Mouse (Mus musculus): Measurements from ENCODE around the gene Etv6. TPM values are rescaled to one million over a fixed set of nuclear protein-coding genes. Genes with fewer than 3 reads are reported as not detected.

The Etv6 gene
- polyA plus RNA-seq, 1 experiment: not detected

- H3K4me3 ChIP-seq (ENCODE audit: insufficient read depth, low read depth, low read length): no peak overlapping the region
- TF ChIP-seq POLR2A (IDR thresholded peaks at IDR 0.05; ENCODE audit: insufficient read depth, low read depth, low read length) (no peak), CTCF (IDR thresholded peaks at IDR 0.05; ENCODE audit: insufficient read depth, low read depth, low read length) (no peak)
- 80% methylated on average over 6 of the region's 6 CpGs for WGBS
- peaks cover 21% of the 10 kb centered on the region for H3K4me1 ChIP-seq (ENCODE audit: control insufficient read depth, insufficient read depth, low read length)
- H3K27ac ChIP-seq (ENCODE audit: insufficient read depth, low read depth, low read length): no peak overlapping the region
Measured at GRCm38 (mm10) chr6:134048965-134049364, 13.5 kb downstream of the Etv6 start.

DNA sequence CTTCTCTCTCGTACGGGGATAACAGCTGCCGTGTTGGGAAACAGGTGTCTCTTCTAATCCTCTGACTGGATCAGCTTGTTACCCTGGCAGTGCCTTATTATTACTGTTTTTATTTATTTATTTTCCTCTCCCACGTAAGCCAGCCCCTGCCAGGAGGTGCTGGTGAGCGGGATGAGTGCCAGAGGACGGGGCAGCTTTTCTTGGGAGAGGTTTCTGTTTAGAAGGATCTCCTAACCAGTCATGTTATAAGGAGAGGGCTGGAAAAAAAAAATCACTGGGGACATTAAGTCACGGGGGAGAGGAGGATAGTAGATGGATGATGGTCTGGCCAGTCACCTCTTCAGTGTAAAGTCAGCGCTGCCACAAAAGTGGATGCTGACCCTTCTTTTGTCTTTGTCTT, 15.0 kb downstream of the Etv6 start:
- H3K27ac ChIP-seq (ENCODE audit: insufficient read depth, low read depth, low read length): no peak overlapping the region
- H3K4me1 ChIP-seq (ENCODE audit: control insufficient read depth, insufficient read depth, low read length): peaks cover 16% of the 10 kb centered on the region; the same call in 1 of the 2 replicates
- no peak overlapping the region for H3K4me3 ChIP-seq (ENCODE audit: insufficient read depth, low read depth, low read length)
- no peak for TF ChIP-seq POLR2A (IDR thresholded peaks at IDR 0.05; ENCODE audit: insufficient read depth, low read depth, low read length)
- no peak for TF ChIP-seq CTCF (IDR thresholded peaks at IDR 0.05; ENCODE audit: insufficient read depth, low read depth, low read length)
- WGBS: 61% methylated on average over 8 of the region's 8 CpGs

DNA sequence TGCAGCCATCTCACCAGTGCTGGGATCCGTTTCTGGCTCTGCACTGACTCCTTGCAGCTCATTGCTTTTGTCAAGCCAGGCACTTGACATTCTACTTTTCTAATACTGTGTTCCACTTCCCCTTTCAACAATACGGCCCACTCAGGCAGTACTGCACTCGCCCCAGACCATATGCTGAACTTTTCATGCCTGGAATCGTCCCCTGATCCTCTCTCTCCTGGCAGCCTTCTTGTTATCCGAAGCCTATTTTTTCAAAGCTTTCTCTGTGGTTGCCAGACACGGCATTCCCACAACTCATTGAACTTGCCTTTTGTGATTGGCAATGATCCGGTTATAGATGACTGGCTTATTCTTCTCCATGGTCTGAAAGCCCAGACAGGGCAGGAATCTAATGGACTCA, 16.4 kb downstream of the Etv6 start:
- TF ChIP-seq POLR2A (IDR thresholded peaks at IDR 0.05; ENCODE audit: insufficient read depth, low read depth, low read length) (no peak), CTCF (IDR thresholded peaks at IDR 0.05; ENCODE audit: insufficient read depth, low read depth, low read length) (no peak)
- H3K27ac ChIP-seq (ENCODE audit: insufficient read depth, low read depth, low read length): no peak overlapping the region
- WGBS: 65% methylated on average over 7 of the region's 7 CpGs
- peaks cover 16% of the 10 kb centered on the region; the same call in 1 of the 2 replicates for H3K4me1 ChIP-seq (ENCODE audit: control insufficient read depth, insufficient read depth, low read length)
- no peak overlapping the region for H3K4me3 ChIP-seq (ENCODE audit: insufficient read depth, low read depth, low read length)

- whole genome bisulfite sequencing: 88% methylated on average over 10 of the region's 10 CpGs
- peaks cover 20% of the 10 kb centered on the region for H3K4me1 ChIP-seq (ENCODE audit: control insufficient read depth, insufficient read depth, low read length)
- no peak overlapping the region for H3K27ac ChIP-seq (ENCODE audit: insufficient read depth, low read depth, low read length)
- H3K4me3 ChIP-seq (ENCODE audit: insufficient read depth, low read depth, low read length): no peak overlapping the region
- TF ChIP-seq POLR2A (IDR thresholded peaks at IDR 0.05; ENCODE audit: insufficient read depth, low read depth, low read length) (no peak), CTCF (IDR thresholded peaks at IDR 0.05; ENCODE audit: insufficient read depth, low read depth, low read length) (no peak)
Measured at GRCm38 (mm10) chr6:134053146-134053545, 17.6 kb downstream of the Etv6 start.

DNA sequence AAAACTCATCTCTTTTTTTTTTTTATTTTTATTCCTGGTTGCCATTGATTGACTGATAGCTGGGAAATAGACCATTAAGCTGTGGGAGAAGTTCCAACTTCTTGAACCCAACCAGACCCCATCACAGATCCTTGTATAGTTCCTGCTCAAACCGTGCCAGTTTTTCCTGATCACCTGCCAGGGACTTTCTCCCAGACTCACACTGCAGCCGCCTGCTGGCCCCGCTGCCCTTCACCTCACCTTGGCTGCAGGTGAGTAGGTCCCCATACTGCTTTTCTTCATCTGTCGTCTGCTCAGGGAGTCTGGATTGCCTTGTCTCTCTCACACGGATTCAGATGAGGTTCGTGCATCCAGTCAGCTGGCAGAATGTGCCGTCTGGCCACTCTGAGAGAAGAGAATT, 18.1 kb downstream of the Etv6 start:
- Histone ChIP-seq H3K4me3 (ENCODE audit: insufficient read depth, low read depth, low read length) (no peak overlapping the region), H3K27ac (ENCODE audit: insufficient read depth, low read depth, low read length) (no peak overlapping the region), H3K4me1 (ENCODE audit: control insufficient read depth, insufficient read depth, low read length) (peaks cover 20% of the 10 kb centered on the region)
- WGBS: 71% methylated on average over 7 of the region's 7 CpGs
- no peak for TF ChIP-seq POLR2A (IDR thresholded peaks at IDR 0.05; ENCODE audit: insufficient read depth, low read depth, low read length)
- no peak for TF ChIP-seq CTCF (IDR thresholded peaks at IDR 0.05; ENCODE audit: insufficient read depth, low read depth, low read length)

DNA sequence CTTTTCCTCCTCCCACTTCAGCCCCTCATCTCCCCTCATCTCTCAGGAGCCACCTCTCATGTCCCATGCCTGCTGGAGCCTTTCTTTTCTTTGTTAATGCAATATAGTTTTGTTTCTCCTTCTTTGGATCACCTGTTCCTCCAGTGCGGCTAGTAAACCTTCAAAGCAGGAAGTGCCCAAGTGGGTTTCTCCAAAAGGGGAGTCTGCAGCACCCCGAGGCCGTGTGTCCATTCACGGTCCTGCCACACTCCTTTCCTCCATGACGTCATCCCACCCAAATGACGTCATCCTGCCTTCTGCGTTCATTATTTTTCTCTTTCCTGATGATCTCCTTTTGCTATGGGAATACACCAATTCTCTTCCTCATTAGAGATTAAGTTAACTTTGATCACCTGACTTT, 20.1 kb downstream of the Etv6 start:
- H3K27ac ChIP-seq (ENCODE audit: insufficient read depth, low read depth, low read length): no peak overlapping the region
- peaks cover 19% of the 10 kb centered on the region for H3K4me1 ChIP-seq (ENCODE audit: control insufficient read depth, insufficient read depth, low read length)
- WGBS: 85% methylated on average over 7 of the region's 7 CpGs
- no peak overlapping the region for H3K4me3 ChIP-seq (ENCODE audit: insufficient read depth, low read depth, low read length)
- no peak for TF ChIP-seq CTCF (IDR thresholded peaks at IDR 0.05; ENCODE audit: insufficient read depth, low read depth, low read length)

DNA sequence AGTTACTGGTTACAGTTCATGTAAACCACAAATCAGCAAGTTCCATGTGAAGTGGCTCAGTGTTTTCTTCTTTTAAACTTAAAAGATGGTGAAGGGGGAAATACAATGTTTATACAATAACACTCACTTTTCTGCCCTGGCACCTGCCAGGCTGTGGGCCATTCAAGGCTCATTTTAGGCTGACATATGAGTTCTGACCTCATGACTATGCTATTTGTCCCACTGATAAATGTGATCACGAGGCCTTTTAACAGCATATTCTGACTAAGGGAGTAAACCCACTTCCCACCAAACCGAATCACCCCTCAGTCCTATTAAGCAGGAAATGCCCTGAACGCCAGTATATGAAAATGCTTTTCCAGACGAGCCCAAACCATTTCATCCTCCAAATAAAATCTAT, 23.0 kb downstream of the Etv6 start:
- TF ChIP-seq CTCF (IDR thresholded peaks at IDR 0.05; ENCODE audit: insufficient read depth, low read depth, low read length) (no peak), POLR2A (IDR thresholded peaks at IDR 0.05; ENCODE audit: insufficient read depth, low read depth, low read length) (no peak)

DNA sequence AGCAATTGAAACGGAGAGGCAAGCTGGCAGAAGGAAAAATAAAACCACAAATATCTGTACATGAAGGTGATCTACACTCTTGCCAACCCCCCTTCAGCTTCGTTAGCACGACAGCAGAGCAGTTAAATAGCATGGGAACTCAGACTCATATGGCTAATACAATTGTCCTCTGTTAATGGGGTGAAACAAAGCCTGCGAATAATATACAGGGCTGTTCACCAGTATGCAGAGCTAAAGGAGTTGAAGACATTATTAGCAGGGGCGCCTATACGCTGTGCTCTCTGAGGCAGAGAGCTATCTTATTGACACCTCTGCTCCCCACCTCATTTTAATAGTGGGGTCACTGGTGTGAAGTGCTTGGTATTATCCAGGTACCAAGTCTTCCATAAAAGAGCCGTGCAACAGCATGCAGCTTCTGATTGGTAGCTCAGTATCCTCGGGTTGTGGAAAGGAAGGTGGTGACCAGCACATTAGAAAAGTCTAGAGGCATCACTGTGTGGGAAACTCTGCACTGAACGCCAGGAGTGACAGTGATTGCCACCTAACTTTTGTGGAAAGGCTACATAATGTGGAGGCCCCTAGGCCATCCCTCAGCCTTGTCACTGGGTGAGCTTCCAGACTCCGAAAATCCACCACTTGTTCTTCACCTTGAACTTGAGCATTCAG, 23.5 kb downstream of the Etv6 start:
- H3K4me3 ChIP-seq (ENCODE audit: insufficient read depth, low read depth, low read length): no peak overlapping the region
- TF ChIP-seq CTCF (IDR thresholded peaks at IDR 0.05; ENCODE audit: insufficient read depth, low read depth, low read length) (no peak), POLR2A (IDR thresholded peaks at IDR 0.05; ENCODE audit: insufficient read depth, low read depth, low read length) (no peak)
- H3K4me1 ChIP-seq (ENCODE audit: control insufficient read depth, insufficient read depth, low read length): peaks cover 16% of the 10 kb centered on the region
- H3K27ac ChIP-seq (ENCODE audit: insufficient read depth, low read depth, low read length): no peak overlapping the region
- WGBS: 63% methylated on average over 10 of the region's 10 CpGs

More for the DNA sequence above, 23.0 kb downstream of the Etv6 start:
- peaks cover 20% of the 10 kb centered on the region for H3K4me1 ChIP-seq (ENCODE audit: control insufficient read depth, insufficient read depth, low read length)
- WGBS: 74% methylated on average over 4 of the region's 4 CpGs
- no peak overlapping the region for H3K4me3 ChIP-seq (ENCODE audit: insufficient read depth, low read depth, low read length)
- H3K27ac ChIP-seq (ENCODE audit: insufficient read depth, low read depth, low read length): no peak overlapping the region

DNA sequence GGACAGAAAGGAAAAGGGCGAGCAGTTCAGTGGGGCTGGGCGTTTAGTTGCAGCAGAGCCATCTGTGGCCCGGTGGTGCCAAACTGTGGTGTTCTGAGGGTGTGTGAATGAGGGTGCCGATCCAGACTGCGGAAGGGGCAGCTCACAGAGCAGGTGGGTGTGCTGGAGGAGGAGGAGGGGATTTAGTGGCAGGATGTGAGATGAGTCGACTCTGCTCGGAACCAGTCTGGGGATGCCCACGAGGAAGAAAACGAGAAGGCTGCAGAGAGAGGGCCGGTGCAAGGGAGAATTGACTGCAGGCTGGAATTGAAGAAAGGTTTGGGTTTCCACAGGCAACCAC, 24.0 kb downstream of the Etv6 start:
- WGBS: 48% methylated on average over 10 of the region's 10 CpGs
- H3K4me3 ChIP-seq (ENCODE audit: insufficient read depth, low read depth, low read length): no peak overlapping the region
- TF ChIP-seq POLR2A (IDR thresholded peaks at IDR 0.05; ENCODE audit: insufficient read depth, low read depth, low read length) (no peak), CTCF (IDR thresholded peaks at IDR 0.05; ENCODE audit: insufficient read depth, low read depth, low read length) (no peak)
- H3K4me1 ChIP-seq (ENCODE audit: control insufficient read depth, insufficient read depth, low read length): peaks cover 16% of the 10 kb centered on the region
- no peak overlapping the region for H3K27ac ChIP-seq (ENCODE audit: insufficient read depth, low read depth, low read length)

DNA sequence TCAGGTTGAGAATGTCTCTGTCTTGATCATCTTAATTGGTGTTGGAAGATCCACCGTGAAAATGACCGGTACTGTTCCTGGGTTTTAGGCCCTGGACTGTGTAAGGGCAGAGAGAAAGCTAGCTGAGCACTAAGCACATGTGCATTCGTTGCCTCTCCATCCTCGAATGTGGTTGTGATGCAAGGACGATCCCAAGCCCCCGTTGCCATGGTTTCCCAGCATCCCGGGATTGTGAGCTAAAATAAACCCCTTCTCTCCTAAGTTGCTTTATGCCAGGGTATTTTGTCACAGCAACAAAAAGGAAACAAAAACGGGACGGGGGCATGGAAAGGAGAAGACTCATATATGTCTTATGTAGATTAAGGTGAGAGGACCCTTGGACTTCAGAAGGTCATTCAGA, 24.5 kb downstream of the Etv6 start:
- Histone ChIP-seq H3K4me3 (ENCODE audit: insufficient read depth, low read depth, low read length) (no peak overlapping the region), H3K4me1 (ENCODE audit: control insufficient read depth, insufficient read depth, low read length) (peaks cover 16% of the 10 kb centered on the region), H3K27ac (ENCODE audit: insufficient read depth, low read depth, low read length) (no peak overlapping the region)
- no peak for TF ChIP-seq CTCF (IDR thresholded peaks at IDR 0.05; ENCODE audit: insufficient read depth, low read depth, low read length)
- no peak for TF ChIP-seq POLR2A (IDR thresholded peaks at IDR 0.05; ENCODE audit: insufficient read depth, low read depth, low read length)
- WGBS: 58% methylated on average over 9 of the region's 9 CpGs
